Mouse (Mus musculus) midbrain, embryonic 13.5 days (tissue): ENCODE results near the gene Npr2. TPM values are rescaled to one million over a fixed set of nuclear protein-coding genes. Genes with fewer than 3 reads are reported as not detected.
"Not testable (repeated sequence)": the region's sequence is repeated elsewhere in the genome, so short reads cannot be mapped to it uniquely, and the experiment has no call there.

ENCODE experiments used
- ATAC-seq: fragments of 200-750 bp; cut with Nextera tagmentation; 2 replicates; pipeline ENCODE4 v1.8.0; 2017; ENCODE audit warnings: mild to moderate bottlenecking, moderate TSS enrichment, moderate library complexity
- H3K27ac ChIP-seq: fragments of 300-500 bp; sonication (generic); 2 replicates; pipeline ENCODE4 v1.5.1; 2015; ENCODE audit warnings: inconsistent platforms, mild to moderate bottlenecking, moderate library complexity
- H3K27me3 ChIP-seq: fragments of 300-500 bp; sonication (generic); 2 replicates; pipeline ENCODE4 v1.6.1; 2015; ENCODE audit warnings: mild to moderate bottlenecking, inconsistent platforms
- H3K36me3 ChIP-seq: fragments of 300-500 bp; sonication (generic); 2 replicates; pipeline ENCODE4 v1.6.1; 2015; ENCODE audit warnings: mild to moderate bottlenecking, inconsistent platforms
- H3K4me1 ChIP-seq: fragments of 300-500 bp; sonication (generic); replicated peaks from 2 replicates; pipeline ENCODE4 v1.6.1; 2015; ENCODE audit warnings: inconsistent platforms
- H3K4me2 ChIP-seq: fragments of 300-500 bp; sonication (generic); replicated peaks from 2 replicates; pipeline ENCODE4 v1.6.1; 2015; ENCODE audit warnings: moderate library complexity, mild to moderate bottlenecking, inconsistent platforms
- H3K4me3 ChIP-seq: fragments of 300-500 bp; sonication (generic); replicated peaks from 2 replicates; pipeline ENCODE4 v1.5.1; 2015; ENCODE audit warnings: mild to moderate bottlenecking, inconsistent platforms
- H3K9ac ChIP-seq: fragments of 300-500 bp; sonication (generic); replicated peaks from 2 replicates; pipeline ENCODE4 v1.6.1; 2015; ENCODE audit warnings: mild to moderate bottlenecking, inconsistent platforms
- H3K9me3 ChIP-seq: fragments of 300-500 bp; sonication (generic); 2 replicates; pipeline ENCODE4 v1.6.1; 2016; ENCODE audit warnings: mild to moderate bottlenecking, inconsistent platforms
- WGBS: fragments of 180-500 bp; shearing (Covaris S2); methylation state at CpG from one replicate; pipeline ENCODE4 v1.1.7; 2015; 5-methylcytosine and 5-hydroxymethylcytosine counted together
- polyA plus RNA-seq: library from polyadenylated mRNA; unstranded; fragments of >200 nt; fragmentation: Nextera tagmentation; extraction: Ambion mirVana; gene quantifications from 2 replicates; pipeline ENCODE4 v1.2.1, GENCODE M21; 2015

Npr2 gene
- 13.8 and 14.7 TPM in 2 replicates for polyA plus RNA-seq

DNA sequence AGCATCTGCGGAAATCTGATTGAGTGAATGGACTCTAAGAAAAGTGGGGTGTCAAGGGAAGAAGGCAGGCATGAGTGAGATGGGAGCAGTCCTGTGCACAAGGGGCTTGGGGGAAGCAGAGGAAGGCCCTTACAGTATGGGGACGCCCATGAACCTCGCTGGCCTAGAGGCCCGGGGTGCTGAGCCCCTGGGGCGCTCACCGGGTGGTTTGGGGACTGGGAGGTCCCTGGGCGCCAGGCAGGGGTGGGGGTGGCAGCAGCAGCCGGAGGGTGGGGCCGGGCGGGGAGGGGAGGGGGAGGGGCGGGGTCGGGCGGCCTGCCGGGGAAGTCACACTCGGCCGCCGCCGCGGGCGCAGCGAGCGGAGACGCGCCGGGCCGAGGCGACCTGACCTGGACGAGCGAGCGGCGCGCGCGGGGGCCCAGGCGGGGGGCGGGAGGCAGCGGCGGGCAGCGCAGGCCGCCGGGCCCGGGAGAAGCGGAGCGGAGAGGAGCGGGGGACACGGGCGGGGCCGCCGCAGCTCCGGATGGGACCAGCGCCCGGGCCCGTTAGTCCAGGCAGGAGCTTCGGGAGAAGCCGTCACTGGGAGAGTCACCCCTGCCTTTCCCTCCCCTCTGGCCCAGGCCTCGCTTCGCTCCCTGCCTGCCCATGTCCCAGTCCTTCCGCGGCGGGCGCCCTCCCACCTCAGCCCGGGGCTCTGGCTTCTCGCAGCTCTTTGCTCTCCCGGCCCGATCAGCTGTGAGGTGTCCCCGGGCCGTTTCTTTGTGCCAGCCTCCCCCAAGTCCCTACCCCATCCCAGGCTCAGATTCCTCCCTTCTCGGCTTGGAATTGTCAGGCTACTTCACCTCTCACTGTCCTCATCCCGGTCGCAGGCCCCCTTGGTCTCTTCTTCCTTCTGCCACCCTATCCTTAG, at the start of gene Npr2:
Npr2 (plus strand) TSS at position 890 of the 910 bp plus-strand sequence.
- Histone ChIP-seq H3K36me3 (no peaks in the 10 kb centered on the region), H3K4me1 (peaks cover 38% of the 10 kb centered on the region), H3K4me3 (peak within 1 kb of the TSS; percentile 63), H3K9ac (peak within 1 kb of the TSS; percentile 95), H3K4me2 (peak within 1 kb of the TSS; percentile 90), H3K27ac (peak within 1 kb of the TSS; percentile 85), H3K27me3 (no peaks in the 10 kb centered on the region; the same call in 1 of the 2 replicates), H3K9me3 (no peaks in the 10 kb centered on the region)
- peak; percentile 75 for ATAC-seq
- under 1% methylated on average over 63 of the region's 70 CpGs for WGBS

DNA sequence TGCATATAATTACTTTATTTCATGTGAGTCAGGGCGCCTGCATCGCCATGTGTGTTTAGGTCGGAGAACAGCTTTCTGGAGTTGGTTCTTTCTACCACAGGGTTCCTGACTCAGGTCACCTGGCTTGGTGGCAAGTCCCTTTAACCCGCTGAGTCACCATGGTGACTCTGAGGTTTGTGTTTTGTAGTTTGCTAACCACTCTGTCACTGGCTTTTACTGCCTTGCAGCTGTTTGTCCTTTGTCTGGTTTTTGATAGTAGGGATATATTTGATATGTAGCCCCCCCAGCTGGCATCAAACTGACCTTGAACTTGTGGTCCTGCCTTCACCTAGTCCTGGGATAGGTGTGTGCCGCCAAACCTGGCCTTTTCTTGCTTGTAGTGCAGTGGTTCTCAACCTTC, 49.5 kb upstream of the Npr2 start:
- Histone ChIP-seq H3K27ac (no peak overlapping the region), H3K27me3 (no peaks in the 10 kb centered on the region), H3K4me2 (no peak overlapping the region), H3K4me3 (no peak overlapping the region), H3K9me3 (no peaks in the 10 kb centered on the region), H3K9ac (no peak overlapping the region), H3K36me3 (peaks cover 50% of the 10 kb centered on the region), H3K4me1 (peaks cover 22% of the 10 kb centered on the region)
- WGBS: 93% methylated on average over 5 of the region's 5 CpGs
- ATAC-seq: no peak

DNA sequence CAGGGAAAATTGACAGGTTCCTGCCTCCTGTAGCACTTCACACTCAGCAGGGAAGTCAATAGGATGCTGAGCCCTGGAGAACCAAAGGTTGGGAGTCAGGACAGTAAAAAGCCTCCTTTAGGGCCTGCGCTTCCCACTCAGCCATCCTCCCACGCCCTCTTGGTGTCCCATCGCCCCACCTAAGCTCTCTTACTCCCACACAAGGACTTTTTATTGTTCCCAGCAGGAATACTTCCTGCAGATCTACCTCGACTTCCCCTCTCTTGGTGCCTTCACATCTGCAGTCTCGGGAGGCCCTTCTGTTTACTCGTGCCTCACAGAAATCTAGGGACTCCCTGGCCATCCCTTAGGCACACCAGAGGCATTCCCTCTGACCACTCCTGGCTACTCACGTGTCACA, 48.3 kb upstream of the Npr2 start:
- Histone ChIP-seq H3K4me2 (no peak overlapping the region), H3K9ac (no peak overlapping the region), H3K9me3 (no peaks in the 10 kb centered on the region), H3K27ac (no peak overlapping the region), H3K36me3 (peaks cover 50% of the 10 kb centered on the region), H3K4me1 (peaks cover 12% of the 10 kb centered on the region), H3K27me3 (no peaks in the 10 kb centered on the region), H3K4me3 (no peak overlapping the region)
- 78% methylated on average over 7 of the region's 7 CpGs for WGBS
- no peak for ATAC-seq

DNA sequence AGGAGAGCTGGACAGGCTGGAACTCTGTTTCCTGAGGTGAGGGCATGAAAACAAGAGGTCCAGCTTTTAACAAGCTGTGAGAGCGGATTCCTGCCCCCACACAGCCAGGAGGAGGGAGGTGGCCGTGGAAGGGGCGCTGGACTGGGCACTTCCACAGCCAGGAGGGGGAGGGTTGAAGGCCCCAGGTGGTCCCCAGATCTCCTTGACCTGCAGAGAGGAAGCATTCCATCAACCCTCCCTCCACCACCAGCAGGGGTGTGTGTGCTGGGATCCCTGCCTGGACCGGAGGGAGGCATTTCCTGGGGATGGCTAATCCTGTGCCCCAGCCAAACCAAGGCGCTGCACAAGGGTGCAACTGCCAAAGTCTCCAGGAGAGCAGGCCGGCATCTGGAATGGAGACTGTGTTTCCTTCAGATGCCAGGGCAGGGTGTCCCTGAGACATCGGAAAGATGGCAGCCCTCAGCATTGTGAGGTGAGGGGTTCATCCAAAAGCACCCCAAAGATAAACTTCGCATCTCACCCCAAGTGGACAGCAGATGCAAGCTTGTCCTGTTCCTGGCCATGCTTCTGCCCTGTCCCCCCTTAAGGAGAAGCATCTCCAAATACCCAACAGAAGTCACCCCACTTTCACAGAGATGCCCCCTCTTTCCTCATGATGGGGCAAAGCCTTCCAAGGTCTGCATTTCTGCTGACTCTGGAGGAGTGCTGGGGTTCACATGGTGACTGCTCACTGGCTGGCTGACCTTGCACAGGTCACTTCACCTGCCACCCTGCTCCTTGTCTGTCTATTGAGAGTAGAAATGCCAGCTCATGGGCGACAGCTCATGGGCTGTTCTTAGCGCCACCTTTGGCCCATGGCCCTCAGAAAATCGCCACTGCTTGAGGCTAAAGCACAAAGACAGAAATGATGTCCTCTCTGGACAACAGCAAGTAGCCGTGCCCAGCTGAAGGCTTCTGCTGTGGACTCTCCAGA, 47.0 kb upstream of the Npr2 start, which contains the start of gene Msmp:
Msmp (minus strand) TSS at position 51 of the 973 bp plus-strand sequence.
- Histone ChIP-seq H3K4me1 (peaks cover 6% of the 10 kb centered on the region), H3K27me3 (no peaks in the 10 kb centered on the region), H3K4me3 (no peak within 1 kb of the TSS), H3K27ac (no peak within 1 kb of the TSS), H3K9ac (no peak within 1 kb of the TSS), H3K36me3 (peaks cover 50% of the 10 kb centered on the region), H3K9me3 (no peaks in the 10 kb centered on the region), H3K4me2 (no peak within 1 kb of the TSS)
- 72% methylated on average over 12 of the region's 12 CpGs for WGBS
- ATAC-seq: no peak

DNA sequence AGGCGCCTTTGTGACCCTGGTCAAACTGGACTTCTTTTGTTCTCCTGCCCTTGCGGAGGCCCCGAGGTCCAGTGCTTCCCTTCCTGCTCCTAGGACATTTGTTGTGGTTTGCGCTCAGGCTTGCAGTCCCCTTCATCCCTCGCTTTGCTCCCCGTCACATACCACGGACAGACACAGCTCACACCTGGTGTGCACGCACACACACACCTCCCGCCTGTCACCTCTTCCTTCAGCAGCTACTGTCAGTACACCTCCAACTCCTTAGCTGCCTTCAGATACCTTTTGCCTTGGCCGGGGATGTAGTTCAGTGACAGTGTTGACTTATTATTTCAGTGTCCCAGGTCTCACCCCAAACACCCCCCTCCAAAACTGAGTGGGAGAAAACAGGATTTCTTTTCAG, 46.1 kb upstream of the Npr2 start:
- Histone ChIP-seq H3K9ac (no peak overlapping the region), H3K4me1 (no peaks in the 10 kb centered on the region), H3K9me3 (no peaks in the 10 kb centered on the region), H3K27me3 (no peaks in the 10 kb centered on the region), H3K36me3 (peaks cover 42% of the 10 kb centered on the region), H3K4me2 (no peak overlapping the region), H3K27ac (no peak overlapping the region), H3K4me3 (no peak overlapping the region)
- no peak for ATAC-seq
- 63% methylated on average over 10 of the region's 10 CpGs for WGBS

DNA sequence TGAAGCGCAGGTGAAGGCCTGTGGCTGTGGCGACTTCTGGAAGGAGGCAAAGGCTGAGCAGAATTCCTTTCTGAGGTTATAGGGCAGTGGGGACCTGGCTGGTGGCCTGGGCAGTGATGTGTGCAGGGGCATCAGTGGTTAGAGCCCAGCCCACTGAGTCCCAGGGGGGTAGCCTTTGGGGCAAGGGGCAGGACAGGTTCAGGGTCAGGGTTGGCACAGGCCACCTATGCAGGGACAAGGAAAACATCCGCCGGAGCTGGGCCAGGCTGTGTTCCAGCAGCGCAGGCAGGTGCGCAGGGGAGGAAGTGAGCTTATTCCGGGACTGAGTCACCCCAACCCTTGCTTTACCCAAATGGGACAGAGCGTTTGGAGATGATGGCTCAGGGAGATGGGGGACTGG, 45.3 kb upstream of the Npr2 start:
- no peak overlapping the region; the same call in 1 of the 2 replicates for H3K9ac ChIP-seq
- peak; percentile 41 for ATAC-seq
- H3K4me3 ChIP-seq: no peak overlapping the region
- WGBS: 72% methylated on average over 8 of the region's 8 CpGs
- no peaks in the 10 kb centered on the region for H3K9me3 ChIP-seq
- no peaks in the 10 kb centered on the region for H3K27me3 ChIP-seq
- no peaks in the 10 kb centered on the region for H3K4me1 ChIP-seq
- peaks cover 36% of the 10 kb centered on the region for H3K36me3 ChIP-seq
- no peak overlapping the region for H3K27ac ChIP-seq
- no peak overlapping the region for H3K4me2 ChIP-seq

DNA sequence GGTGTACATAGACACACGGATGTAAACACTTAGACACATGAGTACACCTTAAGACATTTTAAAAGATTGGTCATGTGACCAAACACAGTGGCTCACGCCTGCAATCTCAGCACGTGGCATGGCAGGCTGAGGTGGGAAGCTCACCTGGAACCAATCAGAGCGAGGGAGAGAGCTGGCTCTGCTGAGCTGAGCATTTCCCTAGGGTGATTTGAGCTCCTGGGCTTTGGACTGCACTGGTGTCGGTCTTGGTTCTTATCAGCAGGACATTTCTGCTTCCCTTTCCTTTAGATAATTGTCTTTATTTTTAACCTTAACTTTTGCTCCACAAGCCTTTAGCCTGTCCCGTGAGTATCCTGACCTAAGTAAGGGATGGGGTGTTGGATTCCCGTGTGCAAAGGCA, 44.1 kb upstream of the Npr2 start:
- Histone ChIP-seq H3K9me3 (no peaks in the 10 kb centered on the region), H3K36me3 (peaks cover 23% of the 10 kb centered on the region), H3K9ac (no peak overlapping the region), H3K27ac (no peak overlapping the region), H3K27me3 (no peaks in the 10 kb centered on the region), H3K4me2 (no peak overlapping the region), H3K4me3 (no peak overlapping the region), H3K4me1 (no peaks in the 10 kb centered on the region)
- 64% methylated on average over 7 of the region's 7 CpGs for WGBS
- no peak for ATAC-seq

DNA sequence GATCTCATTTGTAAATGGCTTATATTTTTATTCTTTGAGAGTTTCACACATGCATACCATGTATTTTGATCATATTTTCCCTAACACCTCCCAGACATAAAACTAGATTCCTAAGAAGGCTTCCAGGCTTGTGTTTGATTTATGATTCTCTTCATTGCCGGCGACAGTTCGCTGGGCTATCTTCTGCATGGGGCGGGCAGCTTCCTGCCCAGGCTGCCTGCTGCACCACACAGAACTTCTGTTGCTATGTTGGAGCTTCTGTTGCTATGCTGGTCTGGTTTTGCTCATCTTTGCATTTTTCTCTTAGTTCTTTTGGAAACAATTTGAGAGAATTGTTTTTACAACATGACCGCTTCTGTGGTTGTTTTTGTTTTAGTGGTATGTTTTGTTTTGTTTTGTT, 40.2 kb upstream of the Npr2 start:
- H3K27ac ChIP-seq: no peak overlapping the region
- H3K4me2 ChIP-seq: no peak overlapping the region
- no peak for ATAC-seq
- H3K9me3 ChIP-seq: no peaks in the 10 kb centered on the region
- no peaks in the 10 kb centered on the region for H3K4me1 ChIP-seq
- no peak overlapping the region for H3K4me3 ChIP-seq
- no peak overlapping the region for H3K9ac ChIP-seq
- H3K27me3 ChIP-seq: no peaks in the 10 kb centered on the region
- WGBS: 92% methylated on average over 5 of the region's 5 CpGs
- H3K36me3 ChIP-seq: no peaks in the 10 kb centered on the region

DNA sequence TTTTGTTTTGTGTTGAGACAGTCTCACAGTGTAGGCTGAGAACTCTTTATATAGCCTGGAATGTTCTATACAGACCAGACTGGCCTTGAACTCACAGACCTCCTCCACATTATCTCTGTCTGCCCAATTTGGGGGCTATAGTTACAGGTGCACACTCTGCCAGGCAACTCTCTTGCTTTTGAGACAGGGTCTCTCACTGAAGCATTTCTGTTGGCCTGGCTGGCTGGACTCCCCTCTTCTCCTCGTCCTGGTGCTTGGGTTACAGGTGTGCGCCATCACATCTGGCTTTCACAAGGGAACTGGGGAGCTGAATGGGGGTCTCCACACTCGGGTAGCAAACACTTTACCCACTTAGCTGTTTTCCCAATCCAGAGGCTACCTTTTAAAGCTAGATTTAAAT, 39.8 kb upstream of the Npr2 start:
- Histone ChIP-seq H3K9ac (no peak overlapping the region), H3K27me3 (no peaks in the 10 kb centered on the region), H3K4me2 (no peak overlapping the region), H3K36me3 (no peaks in the 10 kb centered on the region), H3K4me1 (no peaks in the 10 kb centered on the region), H3K27ac (no peak overlapping the region), H3K9me3 (no peaks in the 10 kb centered on the region), H3K4me3 (no peak overlapping the region)
- WGBS: 79% methylated on average over 3 of the region's 3 CpGs
- no peak for ATAC-seq

DNA sequence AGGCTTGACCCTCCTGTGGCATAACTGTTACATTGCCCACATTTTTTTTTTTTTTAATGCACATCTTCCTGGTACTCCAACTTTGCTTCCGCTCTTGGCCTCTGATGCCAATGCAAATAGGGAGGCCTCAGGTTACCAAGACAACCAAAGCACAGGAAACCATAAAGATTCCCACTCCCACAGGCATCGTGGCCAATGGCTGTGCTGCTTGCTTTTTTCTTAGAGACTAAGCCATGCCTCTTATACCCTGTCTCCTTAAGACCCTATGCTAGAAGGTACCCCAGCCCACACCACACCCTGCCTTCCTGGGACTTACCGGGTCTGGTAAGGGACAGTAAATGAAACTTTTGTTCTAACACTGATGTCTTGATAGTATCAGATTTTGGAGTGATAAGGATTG, 38.3 kb upstream of the Npr2 start:
- H3K4me2 ChIP-seq: no peak overlapping the region
- H3K9ac ChIP-seq: no peak overlapping the region
- WGBS: 72% methylated on average over 3 of the region's 3 CpGs
- no peak overlapping the region for H3K4me3 ChIP-seq
- no peaks in the 10 kb centered on the region for H3K27me3 ChIP-seq
- H3K4me1 ChIP-seq: no peaks in the 10 kb centered on the region
- no peak for ATAC-seq
- H3K27ac ChIP-seq: no peak overlapping the region
- H3K36me3 ChIP-seq: no peaks in the 10 kb centered on the region
- H3K9me3 ChIP-seq: no peaks in the 10 kb centered on the region

DNA sequence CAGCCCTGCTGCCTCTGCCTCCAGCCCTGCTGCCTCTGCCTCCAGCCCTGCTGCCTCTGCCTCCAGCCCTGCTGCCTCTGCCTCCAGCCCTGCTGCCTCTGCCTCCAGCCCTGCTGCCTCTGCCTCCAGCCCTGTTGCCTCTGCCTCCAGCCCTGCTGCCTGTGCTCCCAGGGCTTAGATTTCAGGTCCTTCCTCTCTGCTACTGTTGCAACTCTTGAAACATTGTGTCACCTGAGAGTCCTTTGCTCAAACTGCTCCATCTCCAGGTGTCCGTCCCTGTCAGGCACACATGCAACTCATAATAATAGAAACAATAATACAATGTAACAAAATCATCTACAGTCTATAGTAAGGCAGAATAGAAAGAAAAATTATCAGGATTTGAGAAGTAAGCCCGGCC, 35.1 kb upstream of the Npr2 start:
- ATAC-seq, H3K27ac ChIP-seq, H3K4me2 ChIP-seq, H3K9ac ChIP-seq, H3K4me1 ChIP-seq, H3K4me3 ChIP-seq, H3K9me3 ChIP-seq, H3K36me3 ChIP-seq, H3K27me3 ChIP-seq: not testable (repeated sequence)
- 77% methylated on average over 2 of the region's 2 CpGs for WGBS

DNA sequence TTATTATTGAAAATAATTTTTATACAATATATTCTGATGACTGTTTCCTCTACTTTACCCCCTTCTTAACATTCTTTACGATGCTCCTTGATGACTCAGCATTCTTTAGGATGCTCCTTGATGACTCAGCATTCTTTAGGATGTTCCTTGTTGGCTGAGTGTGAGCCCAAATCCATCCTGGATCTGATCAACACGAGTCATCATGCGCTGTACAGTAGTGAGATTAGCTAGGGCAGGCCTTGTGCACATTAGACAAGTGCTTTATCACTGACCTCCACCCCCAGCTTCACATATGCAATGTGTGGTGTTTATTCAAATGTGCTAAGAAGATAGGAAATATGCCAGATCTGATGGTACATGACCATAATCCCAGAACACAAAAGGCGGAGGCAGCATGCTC, 33.5 kb upstream of the Npr2 start:
- H3K36me3 ChIP-seq: no peaks in the 10 kb centered on the region
- H3K27ac ChIP-seq: no peak overlapping the region
- no peaks in the 10 kb centered on the region for H3K9me3 ChIP-seq
- no peak overlapping the region for H3K4me2 ChIP-seq
- no peaks in the 10 kb centered on the region for H3K27me3 ChIP-seq
- no peaks in the 10 kb centered on the region for H3K4me1 ChIP-seq
- WGBS: 85% methylated on average over 4 of the region's 4 CpGs
- H3K4me3 ChIP-seq: no peak overlapping the region
- H3K9ac ChIP-seq: no peak overlapping the region
- no peak for ATAC-seq
